Mouse (Mus musculus) spleen, adult 2 months (tissue): ENCODE data around the gene Pou5f1.

ENCODE experiments used
- CTCF ChIP-seq: fragments of 200-500 bp; IDR thresholded peaks from 2 replicates; pipeline ENCODE4 v1.5.1; 2011; ENCODE audit warnings: mild to moderate bottlenecking, inconsistent platforms; ENCODE audit not compliant: insufficient read depth, insufficient read length, insufficient replicate concordance; ENCODE audit errors: extremely low read depth
- POLR2A ChIP-seq: fragments of 200-500 bp; IDR thresholded peaks from 2 replicates; pipeline ENCODE4 v1.6.1; 2011; ENCODE audit warnings: low read depth, low read length, inconsistent platforms

DNA sequence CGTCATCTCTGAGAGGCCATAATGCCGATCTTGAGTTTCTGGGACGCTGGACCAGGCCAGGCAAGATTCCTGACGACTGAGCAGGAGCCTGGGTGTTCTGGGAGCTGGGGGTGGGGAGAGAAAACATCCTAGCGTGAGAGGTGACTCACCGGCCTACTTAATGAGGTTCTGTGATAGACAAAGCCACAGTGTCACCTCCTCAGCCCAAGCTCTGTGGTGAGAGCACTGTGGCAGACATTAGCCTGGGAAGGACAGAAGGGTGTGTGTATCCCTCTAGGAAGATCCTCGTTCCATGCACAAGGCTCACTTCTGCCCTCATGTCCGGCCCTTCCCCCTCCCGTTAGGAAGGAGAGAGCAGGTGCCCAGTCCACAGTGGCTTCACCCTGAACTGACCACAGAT lies 51.5 kb downstream of the Pou5f1 start:
- TF ChIP-seq CTCF (no peak), POLR2A (no peak)
